In the genomic region with DNA sequence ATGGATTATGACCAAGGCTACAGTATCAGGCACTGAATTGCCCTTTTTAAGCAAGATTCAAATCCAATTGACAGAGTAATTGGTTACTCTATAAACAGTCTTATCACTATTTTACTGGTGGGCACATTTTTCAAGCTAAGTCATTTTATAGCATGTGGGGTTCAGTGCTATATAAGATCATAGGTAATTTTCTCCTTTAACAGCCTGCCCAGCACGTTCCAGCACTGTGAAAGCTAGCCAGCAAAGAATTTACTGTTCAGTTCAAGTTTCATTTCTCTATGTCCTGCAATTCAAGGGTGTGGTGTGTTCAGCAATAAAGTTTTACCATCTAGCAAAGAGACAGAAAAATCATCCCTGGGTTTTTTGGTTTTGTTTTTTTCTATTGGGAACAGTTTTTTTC, we compare ENCODE assay signal across 23 mouse cellular contexts. TPM values are rescaled to one million over a fixed set of nuclear protein-coding genes. Genes with fewer than 3 reads are reported as not detected.
DNase-seq lines count a peak whose midpoint lies in the region; ATAC-seq and TF ChIP-seq lines count a peak whose summit lies in the region.
"Had no signal": no experiment of that assay in that cellular context is flagged by ENCODE, and none has a peak within 500 bp of the region (broad histone marks: within the 10 kb centered on the region; RNA-seq: fewer than 3 reads in every experiment).

No protein-coding gene starts in this region.

- H3ac ChIP-seq in myocyte (ENCODE audit: control insufficient read depth, insufficient read length) = no peak overlapping the region

- 70% methylated on average over 1 of the region's 1 CpGs for WGBS in midbrain, embryonic 11.5 days
- 86% methylated on average over 1 of the region's 1 CpGs for WGBS in midbrain, embryonic 10.5 days
- 73% methylated on average over 1 of the region's 1 CpGs for WGBS in cerebellum, adult 2 months

- H3K9ac ChIP-seq in midbrain, embryonic 11.5 days (ENCODE audit: low read length) = no peak overlapping the region
- H3K9ac ChIP-seq: embryonic facial prominence, embryonic 12.5 days; forebrain, embryonic 13.5 days; forebrain, embryonic 15.5 days had no signal

- no peak for TF ChIP-seq POLR2A in myocyte (IDR thresholded peaks at IDR 0.05; ENCODE audit: insufficient read length, low read depth)
- no peak for TF ChIP-seq POLR2A in cerebellum, adult 2 months (IDR thresholded peaks at IDR 0.05; ENCODE audit: borderline replicate concordance, insufficient read depth, low read length)

- H3K4me1 ChIP-seq in midbrain, embryonic 11.5 days (ENCODE audit: control insufficient read depth, insufficient read depth, low read length) = no peaks in the 10 kb centered on the region
- no peaks in the 10 kb centered on the region for H3K4me1 ChIP-seq in midbrain, embryonic 10.5 days
- H3K4me1 ChIP-seq in cerebellum, adult 2 months (ENCODE audit: control insufficient read depth, insufficient read depth, low read length) = no peaks in the 10 kb centered on the region
- H3K4me1 ChIP-seq: embryonic facial prominence, embryonic 12.5 days; forebrain, embryonic 13.5 days; forebrain, embryonic 15.5 days had no signal

- no peaks in the 10 kb centered on the region for H3K27me3 ChIP-seq in midbrain, embryonic 11.5 days (ENCODE audit: control insufficient read depth, insufficient read depth, low read length)
- no peaks in the 10 kb centered on the region for H3K27me3 ChIP-seq in midbrain, embryonic 10.5 days (ENCODE audit: low read depth, poor library complexity, severe bottlenecking)
- H3K27me3 ChIP-seq in myocyte (ENCODE audit: control insufficient read depth, insufficient read depth, insufficient read length) = no peaks in the 10 kb centered on the region
- H3K27me3 ChIP-seq in cerebellum, adult 2 months (ENCODE audit: control insufficient read depth, insufficient read depth, low read length) = no peaks in the 10 kb centered on the region
- H3K27me3 ChIP-seq: embryonic facial prominence, embryonic 12.5 days; forebrain, embryonic 13.5 days; forebrain, embryonic 15.5 days; Patski had no signal

- no peaks in the 10 kb centered on the region for H3K79me2 ChIP-seq in myocyte (ENCODE audit: control insufficient read depth, insufficient read depth)

- no peaks in the 10 kb centered on the region for H3K9me3 ChIP-seq in midbrain, embryonic 11.5 days (ENCODE audit: control insufficient read depth, low read length)
- H3K9me3 ChIP-seq in midbrain, embryonic 10.5 days (replicated peaks) = no peaks in the 10 kb centered on the region
- H3K9me3 ChIP-seq: embryonic facial prominence, embryonic 10.5 days; embryonic facial prominence, embryonic 12.5 days; forebrain, embryonic 13.5 days; forebrain, embryonic 15.5 days had no signal

- H3K36me3 ChIP-seq in midbrain, embryonic 11.5 days (ENCODE audit: control insufficient read depth, insufficient read depth, low read length) = no peaks in the 10 kb centered on the region
- H3K36me3 ChIP-seq in midbrain, embryonic 10.5 days = no peaks in the 10 kb centered on the region
- no peaks in the 10 kb centered on the region for H3K36me3 ChIP-seq in myocyte (ENCODE audit: control insufficient read depth, insufficient read depth)
- H3K36me3 ChIP-seq: embryonic facial prominence, embryonic 10.5 days; embryonic facial prominence, embryonic 12.5 days; forebrain, embryonic 15.5 days; G1E had no signal

- peak; percentile 17 for DNase-seq in heart, adult 11 months
- no peak for DNase-seq in heart, postnatal 36 days
- peak; percentile 12 for DNase-seq in midbrain, embryonic 11.5 days (ENCODE audit: low spot score, missing footprints)
- DNase-seq in midbrain, embryonic 10.5 days (ENCODE audit: low spot score) = no peak
- no peak for DNase-seq in cerebellum, adult 2 months
- DNase-seq: adrenal gland, postnatal 10 days; adrenal gland, postnatal 25 days; B cell, adult 2 months; cerebellum, adult 11 months; cerebellum, adult 18-20 months; cerebellum, adult 9-10 months; cerebellum, postnatal 10 days; cerebellum, postnatal 25 days had no signal

- H3K27ac ChIP-seq in midbrain, embryonic 11.5 days (ENCODE audit: low read depth, low read length) = no peak overlapping the region
- no peak overlapping the region for H3K27ac ChIP-seq in midbrain, embryonic 10.5 days (replicated peaks)
- no peak overlapping the region for H3K27ac ChIP-seq in cerebellum, adult 2 months (ENCODE audit: insufficient read depth, low read length)
- H3K27ac ChIP-seq: embryonic facial prominence, embryonic 10.5 days; embryonic facial prominence, embryonic 12.5 days; forebrain, embryonic 13.5 days; forebrain, embryonic 15.5 days had no signal

- intact Hi-C loops in heart, postnatal 36 days (cut with DNase I) = no loop called here

- H3K4me2 ChIP-seq in midbrain, embryonic 11.5 days = no peak overlapping the region
- peak overlapping the region; percentile 30 for H3K4me2 ChIP-seq in myocyte (ENCODE audit: low read depth)
- H3K4me2 ChIP-seq: embryonic facial prominence, embryonic 12.5 days; forebrain, embryonic 13.5 days; forebrain, embryonic 15.5 days had no signal

- no peak for TF ChIP-seq CTCF in cerebellum, adult 2 months (IDR thresholded peaks at IDR 0.05; ENCODE audit: borderline replicate concordance, insufficient read depth, low read depth, low read length)

- H3K4me3 ChIP-seq in midbrain, embryonic 11.5 days (ENCODE audit: low read depth, low read length) = no peak overlapping the region
- no peak overlapping the region for H3K4me3 ChIP-seq in midbrain, embryonic 10.5 days
- no peak overlapping the region for H3K4me3 ChIP-seq in myocyte
- no peak overlapping the region for H3K4me3 ChIP-seq in cerebellum, adult 2 months (replicated peaks; ENCODE audit: insufficient read depth, low read depth, low read length)
- H3K4me3 ChIP-seq: embryonic facial prominence, embryonic 10.5 days; embryonic facial prominence, embryonic 12.5 days; forebrain, embryonic 13.5 days; forebrain, embryonic 15.5 days had no signal

- ATAC-seq in midbrain, embryonic 11.5 days (ENCODE audit: low FRiP score) = no peak
- ATAC-seq: activated CD4-positive, CD25-positive, alpha-beta regulatory T cell, adult 4 months; CD4-positive, CD25-positive, alpha-beta regulatory T cell, adult 4 months; forebrain, embryonic 13.5 days; forebrain, embryonic 15.5 days; Patski had no signal

TF ChIP-seq in myocyte, 11 proteins besides CTCF, POLR2A, EP300 and RAD21:
- no peak for TF ChIP-seq MAX (IDR thresholded peaks at IDR 0.05; ENCODE audit: low read depth)
- TF ChIP-seq CEBPB (IDR thresholded peaks at IDR 0.05; ENCODE audit: insufficient read depth, poor library complexity, severe bottlenecking) = no peak
- no peak for TF ChIP-seq TCF3 (IDR thresholded peaks at IDR 0.05; ENCODE audit: insufficient read length, low read depth)
- no peak for TF ChIP-seq MYOD1 (IDR thresholded peaks at IDR 0.05; ENCODE audit: control insufficient read depth in 1 of 3, insufficient read length in 2 of 3, low read depth in 2 of 3)
- no peak for TF ChIP-seq MYOG (IDR thresholded peaks at IDR 0.05; ENCODE audit: control insufficient read depth in 1 of 3, insufficient read depth in 1 of 3, insufficient read length in 2 of 3, low read depth in 2 of 3)
- no peak for TF ChIP-seq POLR2AphosphoS2 (IDR thresholded peaks at IDR 0.05; ENCODE audit: insufficient read length, low read depth)
- TF ChIP-seq USF1 (IDR thresholded peaks at IDR 0.05; ENCODE audit: low read depth) = no peak
- TF ChIP-seq E2F4 (IDR thresholded peaks at IDR 0.05; ENCODE audit: insufficient read depth) = no peak
- no peak for TF ChIP-seq SRF (IDR thresholded peaks at IDR 0.05; ENCODE audit: control insufficient read depth, insufficient read length, low read depth)
- no peak for TF ChIP-seq TCF12 (IDR thresholded peaks at IDR 0.05; ENCODE audit: insufficient read depth, poor library complexity, severe bottlenecking)
- TF ChIP-seq REST (IDR thresholded peaks at IDR 0.05; ENCODE audit: insufficient read depth, insufficient read length) = no peak

RNA-seq across cellular contexts. Expression of a gene that starts 42.5 kb away (rescaled TPM):
- total RNA-seq in heart, postnatal 36 days (2021) = 1 to 10 TPM; 1.0 to 1.9 TPM
- 1.4 and 2.2 TPM in 2 replicates for polyA plus RNA-seq in midbrain, embryonic 11.5 days (2014; fragmentation: Nextera tagmentation; extraction: Ambion mirVana)
- 0.51 and 0.86 TPM in 2 replicates for polyA plus RNA-seq in midbrain, embryonic 10.5 days (2016; fragmentation: Nextera tagmentation; extraction: Ambion mirVana)
- polyA plus RNA-seq in myocyte (2012; fragmentation: generic; extraction: Trizol) = not detected
- polyA plus RNA-seq in cerebellum, adult 2 months (2012; rRNA removed) = 0.89 and 1.1 TPM in 2 replicates
- total RNA-seq: adrenal gland, postnatal 25 days; CH12.LX; G1E had no signal
- polyA plus RNA-seq: activated CD4-positive, CD25-positive, alpha-beta regulatory T cell, adult 4 months; CD4-positive, CD25-positive, alpha-beta regulatory T cell, adult 4 months; G1E; Patski had no signal

RNA-seq across cellular contexts. Expression of a gene that starts 55.3 kb away (rescaled TPM):
- 10 to 100 TPM; 38.4 to 51.7 TPM for total RNA-seq in heart, postnatal 36 days (2021)
- polyA plus RNA-seq in midbrain, embryonic 11.5 days (2014; fragmentation: Nextera tagmentation; extraction: Ambion mirVana) = 16.3 and 21.0 TPM in 2 replicates
- 8.2 and 13.0 TPM in 2 replicates for polyA plus RNA-seq in midbrain, embryonic 10.5 days (2016; fragmentation: Nextera tagmentation; extraction: Ambion mirVana)
- polyA plus RNA-seq in myocyte (2012; fragmentation: generic; extraction: Trizol) = 4.1 TPM
- 6.3 and 6.5 TPM in 2 replicates for polyA plus RNA-seq in cerebellum, adult 2 months (2012; rRNA removed)
- total RNA-seq: CH12.LX, G1E had no signal
- polyA plus RNA-seq: G1E, Patski had no signal

Comparison
In these comparisons a context has a peak if more than half of its experiments do, and no peak if none do; other contexts are left out.
1. DNase-seq: peak in heart, adult 11 months (single experiment) and midbrain, embryonic 11.5 days (single experiment); none in heart, postnatal 36 days (0 of 2), midbrain, embryonic 10.5 days (single experiment) and cerebellum, adult 2 months (0 of 2).